Mouse (Mus musculus) neural tube, embryonic 15.5 days (tissue): ENCODE measurements at regions not wholly inside any gene's neighbourhood (a gene's known extent, or its start where the extent isn't known, plus 50 kb on each side); places are given as distances from the start of the nearest gene placed in this dataset.

ENCODE experiments used
- ATAC-seq: fragments of 200-750 bp; cut with Nextera tagmentation; 2 replicates; pipeline ENCODE4 v1.8.0; 2017; ENCODE audit warnings: mild to moderate bottlenecking, moderate TSS enrichment, moderate library complexity; ENCODE audit not compliant: low FRiP score
- H3K27ac ChIP-seq: fragments of 300-500 bp; sonication (generic); replicated peaks from 2 replicates; pipeline ENCODE4 v1.5.1; 2015; ENCODE audit warnings: mild to moderate bottlenecking, inconsistent platforms
- H3K27me3 ChIP-seq: fragments of 300-500 bp; sonication (generic); replicated peaks from 2 replicates; pipeline ENCODE4 v1.6.1; 2015; ENCODE audit warnings: inconsistent platforms
- H3K36me3 ChIP-seq: fragments of 300-500 bp; sonication (generic); 2 replicates; pipeline ENCODE4 v1.6.1; 2015; ENCODE audit warnings: inconsistent platforms
- H3K4me1 ChIP-seq: fragments of 300-500 bp; sonication (generic); 2 replicates; pipeline ENCODE4 v1.6.1; 2015; ENCODE audit warnings: inconsistent platforms
- H3K4me2 ChIP-seq: fragments of 300-500 bp; sonication (generic); 2 replicates; pipeline ENCODE4 v1.6.1; 2015; ENCODE audit warnings: inconsistent platforms, mild to moderate bottlenecking, moderate library complexity
- H3K4me3 ChIP-seq: fragments of 300-500 bp; sonication (generic); replicated peaks from 2 replicates; pipeline ENCODE4 v1.5.1; 2015; ENCODE audit warnings: mild to moderate bottlenecking, inconsistent platforms
- H3K9ac ChIP-seq: fragments of 300-500 bp; sonication (generic); replicated peaks from 2 replicates; pipeline ENCODE4 v1.6.1; 2015; ENCODE audit warnings: mild to moderate bottlenecking, inconsistent platforms
- H3K9me3 ChIP-seq: fragments of 300-500 bp; sonication (generic); replicated peaks from 2 replicates; pipeline ENCODE4 v1.6.1; 2016; ENCODE audit warnings: inconsistent platforms
- WGBS: fragments of 180-500 bp; shearing (Covaris S2); methylation state at CpG from one replicate; pipeline ENCODE4 v1.1.7; 2015; ENCODE audit warnings: mixed read lengths; 5-methylcytosine and 5-hydroxymethylcytosine counted together

DNA sequence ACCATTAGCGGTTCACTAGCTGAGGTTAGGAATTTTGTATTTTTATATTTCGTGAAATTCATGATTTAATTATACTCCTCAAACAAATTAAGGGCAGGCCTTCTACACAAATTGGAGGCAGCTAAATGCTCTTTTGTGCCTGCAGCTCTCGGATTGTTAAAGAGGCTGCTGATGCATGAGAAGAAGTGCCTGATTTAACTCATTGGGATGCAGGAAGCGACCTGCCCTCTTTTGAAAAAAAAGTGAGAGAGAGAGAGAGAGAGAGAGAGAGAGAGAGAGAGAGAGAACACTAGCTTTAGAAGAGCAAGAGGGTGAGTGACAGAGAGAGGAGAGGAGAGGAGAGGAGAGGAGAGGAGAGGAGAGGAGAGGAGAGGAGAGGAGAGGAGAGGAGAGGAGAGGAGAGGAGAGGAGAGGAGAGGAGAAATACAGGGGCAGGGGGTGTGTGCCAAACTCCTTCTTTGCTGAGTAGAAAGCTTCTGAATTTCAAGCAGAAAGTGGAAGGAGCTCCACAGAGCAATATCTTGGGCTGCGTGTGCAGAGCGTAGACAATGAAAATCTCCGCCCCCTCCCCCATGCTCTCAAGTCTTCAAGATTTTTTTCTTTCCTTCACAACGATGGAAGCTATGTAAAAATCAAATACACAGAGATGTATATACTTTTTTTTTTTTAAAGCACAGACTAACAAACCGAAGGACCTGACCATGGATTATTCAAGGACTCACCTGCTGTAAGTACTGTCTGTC, 158.6 kb upstream of the Cypt12 start:
- peak; percentile 49 for ATAC-seq
- no peaks in the 10 kb centered on the region for H3K36me3 ChIP-seq
- H3K27ac ChIP-seq: peak overlapping the region; percentile 100
- peak overlapping the region; percentile 62 for H3K4me3 ChIP-seq
- H3K4me1 ChIP-seq: peaks cover 17% of the 10 kb centered on the region
- WGBS: 4% methylated on average over 9 of the region's 9 CpGs
- H3K4me2 ChIP-seq: peak overlapping the region; percentile 93
- H3K27me3 ChIP-seq: no peaks in the 10 kb centered on the region
- H3K9me3 ChIP-seq: no peaks in the 10 kb centered on the region
- H3K9ac ChIP-seq: peak overlapping the region; percentile 91

GRCm38 (mm10) chr3:17790331-17790730, 157.9 kb upstream of the Cypt12 start:
- Histone ChIP-seq H3K9me3 (no peaks in the 10 kb centered on the region), H3K27ac (peak overlapping the region; percentile 100), H3K27me3 (no peaks in the 10 kb centered on the region), H3K9ac (peak overlapping the region; percentile 91), H3K36me3 (no peaks in the 10 kb centered on the region), H3K4me1 (peaks cover 17% of the 10 kb centered on the region), H3K4me3 (peak overlapping the region; percentile 62), H3K4me2 (peak overlapping the region; percentile 93)
- WGBS: under 1% methylated on average over 14 of the region's 14 CpGs
- no peak for ATAC-seq

GRCm38 (mm10) chr3:17790816-17791215, 157.4 kb upstream of the Cypt12 start:
- peaks cover 17% of the 10 kb centered on the region for H3K4me1 ChIP-seq
- no peaks in the 10 kb centered on the region for H3K36me3 ChIP-seq
- H3K4me2 ChIP-seq: peak overlapping the region; percentile 93
- H3K27ac ChIP-seq: peak overlapping the region; percentile 100
- peak overlapping the region; percentile 62 for H3K4me3 ChIP-seq
- no peak for ATAC-seq
- H3K27me3 ChIP-seq: no peaks in the 10 kb centered on the region
- peak overlapping the region; percentile 91 for H3K9ac ChIP-seq
- H3K9me3 ChIP-seq: no peaks in the 10 kb centered on the region
- 1% methylated on average over 12 of the region's 12 CpGs for WGBS

- Histone ChIP-seq H3K27ac (peak overlapping the region; percentile 100), H3K9me3 (no peaks in the 10 kb centered on the region), H3K36me3 (no peaks in the 10 kb centered on the region), H3K4me1 (peaks cover 10% of the 10 kb centered on the region), H3K4me2 (peak overlapping the region; percentile 93), H3K4me3 (peak overlapping the region; percentile 62), H3K27me3 (no peaks in the 10 kb centered on the region), H3K9ac (peak overlapping the region; percentile 91)
- WGBS: 12% methylated on average over 8 of the region's 8 CpGs
- no peak for ATAC-seq
Measured at GRCm38 (mm10) chr3:17791381-17792320, 156.6 kb upstream of the Cypt12 start.

GRCm38 (mm10) chr3:17792537-17793039, 155.6 kb upstream of the Cypt12 start:
- peak overlapping the region; percentile 97 for H3K27ac ChIP-seq
- no peaks in the 10 kb centered on the region for H3K36me3 ChIP-seq
- H3K4me3 ChIP-seq: peak overlapping the region; percentile 60
- peaks cover 3% of the 10 kb centered on the region; the same call in 1 of the 2 replicates for H3K4me1 ChIP-seq
- 16% methylated on average over 2 of the region's 2 CpGs for WGBS
- H3K4me2 ChIP-seq: peak overlapping the region; percentile 79
- ATAC-seq: no peak
- H3K9ac ChIP-seq: peak overlapping the region; percentile 89
- no peaks in the 10 kb centered on the region for H3K9me3 ChIP-seq
- no peaks in the 10 kb centered on the region for H3K27me3 ChIP-seq

- H3K4me3 ChIP-seq: peak overlapping the region; percentile 60
- H3K9me3 ChIP-seq: no peaks in the 10 kb centered on the region
- under 1% methylated on average over 24 of the region's 24 CpGs for WGBS
- H3K27ac ChIP-seq: peak overlapping the region; percentile 97
- no peaks in the 10 kb centered on the region for H3K4me1 ChIP-seq
- no peaks in the 10 kb centered on the region for H3K27me3 ChIP-seq
- H3K9ac ChIP-seq: peak overlapping the region; percentile 89
- peak overlapping the region; percentile 79 for H3K4me2 ChIP-seq
- peak; percentile 72 for ATAC-seq
- no peaks in the 10 kb centered on the region for H3K36me3 ChIP-seq
Measured at GRCm38 (mm10) chr3:17793646-17794250, 154.5 kb upstream of the Cypt12 start.

GRCm38 (mm10) chr3:17794251-17795061, 153.8 kb upstream of the Cypt12 start:
- Histone ChIP-seq H3K9me3 (no peaks in the 10 kb centered on the region), H3K9ac (peak overlapping the region; percentile 89), H3K4me1 (no peaks in the 10 kb centered on the region), H3K4me3 (peak overlapping the region; percentile 60), H3K36me3 (no peaks in the 10 kb centered on the region), H3K27ac (peak overlapping the region; percentile 97), H3K4me2 (peak overlapping the region; percentile 79), H3K27me3 (no peaks in the 10 kb centered on the region)
- ATAC-seq: peak; percentile 51
- under 1% methylated on average over 46 of the region's 46 CpGs for WGBS

DNA sequence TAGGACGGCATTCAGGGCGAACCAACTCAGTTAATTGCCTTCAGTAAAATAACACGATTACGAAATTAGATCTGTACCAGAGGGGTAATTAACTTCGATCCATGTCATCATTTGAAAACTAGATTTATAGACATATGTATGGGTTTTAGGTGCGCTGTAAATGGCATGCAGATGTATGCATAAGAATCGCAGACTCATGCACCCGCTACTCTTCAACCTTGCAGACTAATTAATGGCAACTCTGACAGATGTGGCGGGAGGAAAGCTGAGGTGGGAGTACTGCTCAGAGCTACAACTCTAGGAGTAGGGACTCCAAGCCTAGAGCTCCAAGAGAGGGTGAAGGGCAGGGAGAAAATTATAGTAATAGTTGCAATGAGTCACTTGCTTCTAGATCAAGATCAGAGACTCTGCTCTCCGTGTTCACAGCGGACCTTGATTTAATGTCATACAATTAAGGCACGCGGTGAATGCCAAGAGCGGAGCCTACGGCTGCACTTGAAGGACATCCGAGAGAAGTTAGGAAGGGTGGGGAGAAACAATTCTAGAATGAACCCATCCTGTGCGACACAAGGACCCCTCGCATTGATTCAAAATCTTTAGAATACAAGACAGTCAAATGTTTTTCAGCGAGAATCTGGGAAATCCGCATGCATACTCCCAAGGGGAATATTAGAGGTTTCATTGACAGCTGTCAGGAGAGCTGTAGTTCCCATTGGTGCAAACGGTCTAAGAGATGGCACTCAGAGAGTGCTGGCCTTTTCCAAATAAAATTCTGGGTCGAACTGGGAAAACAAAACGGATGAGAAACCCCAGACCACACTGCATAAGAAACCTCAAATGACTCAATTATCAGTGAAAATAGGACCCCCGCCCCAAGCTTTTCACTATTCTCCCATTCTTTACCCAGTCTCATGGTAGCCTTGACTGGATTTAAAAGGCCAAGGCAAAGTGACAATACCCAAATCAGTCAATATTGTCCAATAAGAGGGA, 152.6 kb upstream of the Cypt12 start:
- Histone ChIP-seq H3K27ac (peak overlapping the region; percentile 97), H3K36me3 (no peaks in the 10 kb centered on the region), H3K9ac (peak overlapping the region; percentile 89), H3K4me3 (peak overlapping the region; percentile 60), H3K9me3 (no peaks in the 10 kb centered on the region), H3K4me2 (peak overlapping the region; percentile 79), H3K27me3 (no peaks in the 10 kb centered on the region), H3K4me1 (no peaks in the 10 kb centered on the region)
- WGBS: 9% methylated on average over 24 of the region's 24 CpGs
- ATAC-seq: no peak

GRCm38 (mm10) chr3:17796766-17797165, 151.4 kb upstream of the Cypt12 start:
- peak overlapping the region; percentile 89 for H3K9ac ChIP-seq
- H3K36me3 ChIP-seq: no peaks in the 10 kb centered on the region
- ATAC-seq: no peak
- peaks cover 3% of the 10 kb centered on the region; the same call in 1 of the 2 replicates for H3K4me1 ChIP-seq
- 13% methylated on average over 3 of the region's 3 CpGs for WGBS
- H3K27me3 ChIP-seq: no peaks in the 10 kb centered on the region
- H3K4me2 ChIP-seq: peak overlapping the region; percentile 79
- peak overlapping the region; percentile 97 for H3K27ac ChIP-seq
- H3K4me3 ChIP-seq: peak overlapping the region; percentile 60
- no peaks in the 10 kb centered on the region for H3K9me3 ChIP-seq

- peak overlapping the region; percentile 80 for H3K27ac ChIP-seq
- H3K4me2 ChIP-seq: peak overlapping the region; percentile 79
- peaks cover 3% of the 10 kb centered on the region; the same call in 1 of the 2 replicates for H3K4me1 ChIP-seq
- H3K4me3 ChIP-seq: peak overlapping the region; percentile 27
- no peaks in the 10 kb centered on the region for H3K9me3 ChIP-seq
- peak overlapping the region; percentile 40; the same call in 1 of the 2 replicates for H3K9ac ChIP-seq
- H3K27me3 ChIP-seq: no peaks in the 10 kb centered on the region
- 6% methylated on average over 12 of the region's 12 CpGs for WGBS
- H3K36me3 ChIP-seq: no peaks in the 10 kb centered on the region
- ATAC-seq: 0 out of 2 replicates have a peak, but pooled peaks have one; percentile 12
Measured at GRCm38 (mm10) chr3:17798399-17798798, 149.8 kb upstream of the Cypt12 start.
